Mouse (Mus musculus) cortical plate, adult 2 months (tissue): ENCODE data around the gene Gm10318. TPM values are rescaled to one million over a fixed set of nuclear protein-coding genes. Genes with fewer than 3 reads are reported as not detected.

Experiments
- H3K27ac ChIP-seq: fragments of 200-500 bp; 2 replicates; pipeline ENCODE4 v1.5.1; 2012; ENCODE audit warnings: low read length, control low read depth, inconsistent platforms; ENCODE audit not compliant: insufficient read depth
- H3K4me1 ChIP-seq: fragments of 200-500 bp; 2 replicates; pipeline ENCODE4 v1.6.1; 2011; ENCODE audit warnings: low read length; ENCODE audit not compliant: control insufficient read depth, insufficient read depth
- H3K4me3 ChIP-seq: fragments of 200-500 bp; 2 replicates; pipeline ENCODE4 v1.5.1; 2011; ENCODE audit warnings: mild to moderate bottlenecking, low read length, control low read depth; ENCODE audit not compliant: insufficient read depth
- CTCF ChIP-seq: fragments of 200-500 bp; IDR thresholded peaks from 2 replicates; pipeline ENCODE4 v1.5.1; 2011; ENCODE audit warnings: mild to moderate bottlenecking, control low read depth, low read length; ENCODE audit not compliant: insufficient read depth; ENCODE audit errors: extremely low read depth
- POLR2A ChIP-seq: fragments of 200-500 bp; IDR thresholded peaks from 2 replicates; pipeline ENCODE4 v1.6.1; 2011; ENCODE audit warnings: mild to moderate bottlenecking, low read length, control low read depth; ENCODE audit not compliant: insufficient read depth; ENCODE audit errors: extremely low read depth
- polyA plus RNA-seq: library from polyadenylated mRNA; depleted of rRNA; stranded (reverse); fragments of >200 nt; gene quantifications from 2 replicates; pipeline ENCODE4 v1.2.3, GENCODE M21; 2012; rRNA removed

The Gm10318 gene
- polyA plus RNA-seq, 1 experiment, result 0.15 TPM

DNA sequence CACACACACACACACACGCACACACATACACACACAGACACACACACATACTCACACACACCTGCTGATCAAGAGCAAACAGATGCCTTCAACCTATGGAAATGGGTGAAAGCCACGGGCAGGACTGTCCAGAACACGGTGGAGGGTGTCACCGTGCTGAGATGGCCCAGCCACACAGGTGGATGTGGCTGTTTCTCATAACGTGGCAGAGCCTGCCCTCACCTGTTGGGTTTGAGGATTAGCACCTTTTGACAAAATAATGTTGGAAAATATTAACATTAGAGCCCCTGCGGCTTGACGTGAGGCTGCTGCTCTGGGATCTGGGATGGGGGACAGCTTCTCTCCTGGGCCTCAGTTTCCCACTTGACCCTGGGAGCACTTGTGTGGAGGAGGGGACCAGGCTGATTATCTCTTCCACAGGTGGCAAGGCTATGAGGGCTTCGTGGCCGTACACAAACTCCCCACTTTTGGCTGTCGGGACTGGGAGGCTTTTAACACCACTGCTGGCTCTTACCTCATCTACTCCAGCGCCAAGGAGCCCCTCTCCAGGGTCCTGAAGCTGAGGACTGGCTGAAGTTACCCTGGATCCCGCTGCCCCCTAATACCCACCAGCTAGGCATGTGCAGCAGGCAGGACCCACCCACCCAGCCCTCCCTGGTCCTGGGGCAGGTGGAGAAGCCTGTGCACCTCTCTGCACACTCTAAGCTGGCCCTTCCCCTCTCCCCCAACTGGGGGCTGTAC lies 33.5 kb downstream of the Gm10318 start:
- Histone ChIP-seq H3K4me3 (no peak overlapping the region), H3K4me1 (no peaks in the 10 kb centered on the region), H3K27ac (no peak overlapping the region)
- TF ChIP-seq CTCF, result peak; percentile 43
- TF ChIP-seq POLR2A, result no peak

DNA sequence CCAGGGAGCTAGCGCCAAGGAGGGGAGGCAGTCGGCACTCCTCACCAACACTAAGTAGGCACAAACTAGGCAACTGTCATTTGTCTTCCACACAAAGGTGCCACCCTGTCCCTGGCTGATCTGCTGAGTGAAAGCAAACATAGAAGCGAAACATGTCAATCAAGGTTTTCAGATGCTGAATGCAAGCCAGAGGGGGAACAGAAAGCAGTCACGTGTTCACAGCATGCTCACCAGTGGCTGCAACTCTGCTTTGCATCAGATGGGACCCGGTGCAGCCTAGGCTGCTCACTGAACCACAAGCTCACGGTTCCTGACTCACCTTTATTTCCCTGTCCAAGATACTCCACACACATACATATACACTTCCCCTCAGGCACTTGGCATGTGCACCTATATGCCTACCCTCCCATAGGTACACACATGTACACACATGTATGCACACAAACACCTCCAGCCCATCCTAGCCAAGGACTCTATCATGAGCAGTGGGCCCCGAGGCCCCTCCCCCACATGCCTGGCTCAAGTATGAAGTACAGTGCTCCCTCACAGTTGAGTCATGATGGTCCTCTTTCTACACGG lies 38.4 kb downstream of the Gm10318 start:
- Histone ChIP-seq H3K27ac (no peak overlapping the region), H3K4me3 (no peak overlapping the region), H3K4me1 (no peaks in the 10 kb centered on the region)
- TF ChIP-seq CTCF (no peak), POLR2A (no peak)

DNA sequence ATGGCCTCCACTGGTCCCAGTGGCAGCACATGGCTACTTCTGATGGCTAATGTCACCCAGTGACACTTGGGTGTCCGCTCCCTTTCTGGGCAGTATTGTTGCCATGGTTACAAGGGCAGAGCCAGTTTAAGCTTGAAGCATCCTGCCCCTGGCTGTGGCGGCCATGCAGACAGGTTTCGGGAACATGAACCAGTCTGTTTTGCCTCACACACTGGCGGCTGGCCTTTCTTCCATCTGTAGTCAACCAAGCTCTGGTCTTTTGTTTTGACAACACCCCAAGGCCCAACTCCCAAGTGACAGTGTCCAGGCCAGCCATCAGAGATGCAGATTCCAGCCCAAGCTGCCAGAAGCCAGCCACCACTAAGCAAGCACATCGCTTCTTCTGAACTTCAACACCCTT lies 42.9 kb downstream of the Gm10318 start:
- H3K4me1 ChIP-seq, result no peaks in the 10 kb centered on the region
- TF ChIP-seq CTCF, result no peak
- TF ChIP-seq POLR2A, result no peak
- H3K4me3 ChIP-seq, result no peak overlapping the region
- no peak overlapping the region for H3K27ac ChIP-seq

DNA sequence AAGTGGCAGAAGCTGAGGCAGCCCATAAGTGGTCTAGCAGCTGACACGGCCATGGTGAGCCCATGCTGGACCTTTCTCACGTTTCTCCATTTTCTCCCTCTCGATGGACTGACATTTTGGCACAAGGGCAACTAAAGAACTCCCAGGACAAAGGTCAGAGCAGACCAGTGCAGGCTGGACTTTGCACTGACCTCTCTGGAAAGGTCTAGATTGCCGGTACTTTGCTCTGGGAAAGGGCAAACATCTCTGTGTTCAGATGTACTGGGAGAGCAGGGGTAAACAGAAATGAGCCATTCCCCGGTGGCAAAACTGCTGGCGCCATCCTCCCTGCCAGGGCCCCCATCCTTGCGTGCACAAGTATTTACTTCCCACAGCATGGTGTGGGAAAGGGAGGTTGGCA lies 47.5 kb downstream of the Gm10318 start:
- no peak overlapping the region for H3K27ac ChIP-seq
- H3K4me1 ChIP-seq, result no peaks in the 10 kb centered on the region
- H3K4me3 ChIP-seq, result no peak overlapping the region
- no peak for TF ChIP-seq CTCF
- no peak for TF ChIP-seq POLR2A

DNA sequence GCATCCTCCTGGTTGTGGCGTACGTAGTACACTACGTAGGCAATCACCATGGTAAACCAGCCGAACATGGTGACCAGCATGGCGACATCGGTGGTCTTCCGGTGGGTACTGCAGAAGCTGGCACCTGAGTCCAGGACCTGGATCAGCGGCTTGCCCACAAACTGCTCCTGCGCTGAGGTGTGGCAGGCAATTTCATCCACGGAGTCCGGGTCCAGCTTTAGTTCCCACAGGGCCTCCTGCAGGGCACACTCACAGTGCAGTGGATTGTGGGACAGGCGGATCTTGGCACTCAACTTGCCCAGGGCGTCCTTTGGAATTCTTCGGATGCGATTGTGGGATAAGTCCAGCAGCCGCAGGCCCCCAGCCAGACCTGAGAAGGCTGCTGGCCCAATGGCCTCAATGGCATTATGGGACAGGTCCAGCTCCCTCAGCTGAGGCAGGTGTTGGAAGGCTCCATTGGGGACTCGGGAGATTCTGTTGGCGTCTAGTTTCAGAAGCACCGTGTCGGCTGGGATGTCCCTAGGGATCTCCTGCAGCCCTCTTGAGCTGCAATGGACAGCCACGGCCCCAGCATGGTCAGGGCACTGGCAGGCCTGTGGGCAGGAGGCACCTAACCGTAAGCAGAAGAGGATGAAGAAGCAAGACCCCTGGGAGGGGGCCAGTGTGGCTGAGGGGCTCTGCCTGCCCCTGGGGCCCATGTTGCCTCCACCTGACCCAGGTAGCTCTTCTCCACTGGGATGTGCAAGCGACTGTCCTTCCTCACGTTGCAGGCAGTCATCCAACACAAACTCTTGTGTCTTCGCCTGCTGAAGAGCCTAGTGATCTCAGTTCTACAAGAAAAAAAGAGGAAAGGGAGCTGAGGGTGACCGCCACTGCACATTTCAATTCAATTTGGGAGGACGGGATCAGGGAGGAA lies 48.5 kb downstream of the Gm10318 start:
- H3K4me1 ChIP-seq, result no peaks in the 10 kb centered on the region
- peak overlapping the region; percentile 70 for H3K4me3 ChIP-seq
- no peak for TF ChIP-seq POLR2A
- TF ChIP-seq CTCF, result no peak
- H3K27ac ChIP-seq, result no peak overlapping the region

DNA sequence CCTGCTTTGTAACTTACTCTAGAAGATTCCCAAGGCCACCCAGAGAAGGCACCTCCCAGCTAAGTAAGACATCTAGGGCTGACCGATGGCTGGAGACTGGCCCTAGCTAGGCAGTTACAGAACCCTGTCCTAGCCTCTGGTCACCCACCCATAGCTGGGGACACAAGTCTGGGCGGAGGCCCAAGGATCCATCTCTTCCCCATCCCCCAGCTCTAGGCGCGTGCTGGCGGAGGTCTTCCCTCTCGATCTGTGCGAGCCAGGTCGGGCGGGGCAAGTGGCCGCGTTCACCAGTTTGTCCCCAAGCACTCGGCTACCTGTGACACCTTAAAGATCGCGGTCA lies 49.2 kb downstream of the Gm10318 start:
- TF ChIP-seq CTCF (no peak), POLR2A (no peak)
- no peaks in the 10 kb centered on the region for H3K4me1 ChIP-seq
- H3K27ac ChIP-seq, result no peak overlapping the region
- H3K4me3 ChIP-seq, result peak overlapping the region; percentile 70

DNA sequence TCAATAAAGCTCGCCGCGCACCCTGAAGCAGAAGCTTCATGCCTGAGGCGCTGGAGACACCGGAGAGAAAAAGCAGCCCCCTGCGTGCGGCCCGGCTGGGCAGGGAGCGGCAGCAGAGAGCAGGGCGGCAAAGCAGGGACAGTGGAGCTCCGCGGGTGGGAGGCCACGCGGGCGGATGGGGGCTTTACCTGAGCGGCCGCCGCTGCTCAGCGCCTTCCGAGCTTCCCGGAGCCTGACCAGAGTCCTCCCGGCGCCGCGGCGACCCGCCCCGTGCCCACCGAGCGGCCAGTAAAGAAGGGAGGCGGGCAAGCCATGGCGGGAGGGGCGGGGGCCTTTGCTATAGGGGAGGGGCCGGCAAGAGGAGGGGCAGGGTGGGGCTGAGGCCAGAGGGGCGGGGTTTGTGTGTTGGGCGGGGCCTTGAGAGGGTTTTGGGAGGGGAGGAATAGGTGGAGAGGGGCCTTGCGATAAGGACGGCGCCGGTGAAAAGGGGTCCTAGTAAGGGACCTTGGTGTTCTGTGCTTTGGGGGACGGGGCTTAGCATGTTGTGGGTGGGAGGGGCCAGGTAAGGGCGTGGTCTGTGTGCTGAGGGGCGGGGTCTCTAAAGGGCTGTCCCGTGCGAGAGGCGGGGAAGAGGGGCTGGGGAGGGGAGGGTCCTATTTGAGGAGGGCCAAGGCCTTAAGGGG lies 49.7 kb downstream of the Gm10318 start, which contains the start of gene Lrrc3:
Gene Lrrc3, minus strand, starts transcription at position 326 of the 683 bp plus-strand sequence.
- Histone ChIP-seq H3K4me1 (no peaks in the 10 kb centered on the region), H3K27ac (no peak within 1 kb of the TSS), H3K4me3 (peak within 1 kb of the TSS; percentile 70)
- TF ChIP-seq POLR2A (no peak), CTCF (no peak)

DNA sequence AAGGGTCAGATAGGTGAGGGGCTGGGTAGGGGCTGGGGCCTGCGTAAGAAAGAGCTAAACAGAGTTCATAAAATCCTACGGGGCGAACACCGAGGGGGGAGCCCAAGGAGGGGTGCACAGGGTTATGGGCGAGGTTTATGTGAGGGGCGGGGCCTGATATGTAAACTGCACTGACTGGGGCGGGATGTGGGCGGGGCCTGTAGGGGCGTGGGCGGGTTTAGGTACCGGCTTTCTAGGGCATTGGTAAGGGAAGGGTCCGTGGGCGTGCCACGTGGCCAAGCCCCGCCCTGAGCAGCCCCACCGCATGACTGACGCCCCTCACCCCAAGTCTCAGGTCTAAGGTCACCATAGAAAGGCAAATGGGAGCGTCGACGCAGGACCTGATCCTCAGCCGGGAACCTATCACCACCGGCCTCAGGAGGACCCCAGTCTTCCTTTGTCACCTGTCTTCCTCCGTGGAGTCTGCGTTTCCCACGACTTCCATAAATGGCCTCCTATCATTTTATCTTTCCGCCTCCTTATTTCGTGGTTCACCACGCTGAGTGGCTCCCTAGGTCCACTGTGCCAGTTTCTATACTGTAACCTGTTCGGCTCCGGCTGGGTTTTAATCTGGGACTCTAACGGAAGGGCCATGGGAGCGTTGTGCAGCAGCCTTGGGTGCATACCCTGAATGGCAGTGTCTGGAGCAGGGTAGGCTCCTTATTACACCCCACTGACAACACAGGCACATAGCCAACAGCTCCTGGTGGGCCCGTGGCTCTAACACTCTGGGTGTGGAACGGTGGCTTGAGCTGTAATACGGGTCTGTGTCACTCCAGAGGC lies 50.4 kb downstream of the Gm10318 start:
- Histone ChIP-seq H3K27ac (no peak overlapping the region), H3K4me1 (no peaks in the 10 kb centered on the region), H3K4me3 (peak overlapping the region; percentile 70)
- 0 out of 2 replicates have a peak, but pooled peaks have one; percentile 32 for TF ChIP-seq POLR2A
- TF ChIP-seq CTCF, result no peak

Other genes starting within 250 kb of the Gm10318 start
- gene Sumo3, start 246.8 kb upstream of the Gm10318 start, polyA plus RNA-seq, result 270 and 272 TPM in 2 replicates
- 9.3 TPM in 1 of 2 replicates, not detected in the other for gene Gm49325, start 246.7 kb upstream of the Gm10318 start, polyA plus RNA-seq
- 38.8 and 40.7 TPM in 2 replicates for gene Ube2g2, start 230.6 kb upstream of the Gm10318 start, polyA plus RNA-seq
- gene Tspear, start 166.3 kb upstream of the Gm10318 start, polyA plus RNA-seq, result 0.29 TPM in 1 of 2 replicates, not detected in the other
- not detected in 2 replicates for gene Gm19402, start 162.1 kb upstream of the Gm10318 start, polyA plus RNA-seq
- gene Gm9508, start 155.6 kb upstream of the Gm10318 start, polyA plus RNA-seq, result not detected in 2 replicates
- gene Gm10272, start 146.2 kb upstream of the Gm10318 start, polyA plus RNA-seq, result not detected in 2 replicates
- gene Gm10024, start 141.4 kb upstream of the Gm10318 start, polyA plus RNA-seq, result not detected in 2 replicates
- not detected in 2 replicates for gene Gm10142, start 137.1 kb upstream of the Gm10318 start, polyA plus RNA-seq
- gene Krtap12-1, start 132.3 kb upstream of the Gm10318 start, polyA plus RNA-seq, result not detected in 2 replicates
- gene Gm10100, start 126.4 kb upstream of the Gm10318 start, polyA plus RNA-seq, result not detected in 2 replicates
- gene Gm18596, start 110.2 kb upstream of the Gm10318 start, polyA plus RNA-seq, result not detected in 2 replicates
- gene Gm9736, start 101.5 kb upstream of the Gm10318 start, polyA plus RNA-seq, result not detected in 2 replicates
- not detected in 2 replicates for gene Gm3233, start 93.2 kb upstream of the Gm10318 start, polyA plus RNA-seq
- gene Gm3238, start 81.5 kb upstream of the Gm10318 start, polyA plus RNA-seq, result not detected in 2 replicates
- not detected in 2 replicates for gene Gm7138, start 75.9 kb upstream of the Gm10318 start, polyA plus RNA-seq
- gene Gm3250, start 70.3 kb upstream of the Gm10318 start, polyA plus RNA-seq, result not detected in 2 replicates
- not detected in 2 replicates for gene Gm7137, start 64.7 kb upstream of the Gm10318 start, polyA plus RNA-seq
- not detected in 2 replicates for gene Gm9639, start 57.8 kb upstream of the Gm10318 start, polyA plus RNA-seq
- not detected in 2 replicates for gene Gm19668, start 53.7 kb upstream of the Gm10318 start, polyA plus RNA-seq
- not detected in 2 replicates for gene Gm9507, start 41.0 kb upstream of the Gm10318 start, polyA plus RNA-seq
- not detected in 2 replicates for gene Gm2696, start 38.2 kb upstream of the Gm10318 start, polyA plus RNA-seq
- gene Krtap10-4, start 25.8 kb upstream of the Gm10318 start, polyA plus RNA-seq, result not detected in 2 replicates
- gene Krtap10-10, start 16.9 kb upstream of the Gm10318 start, polyA plus RNA-seq, result not detected in 2 replicates
- not detected in 2 replicates for gene Gm36176, start 6.1 kb upstream of the Gm10318 start, polyA plus RNA-seq
- gene Gm3285, start 9.1 kb downstream of the Gm10318 start, polyA plus RNA-seq, result not detected in 2 replicates
- gene Lrrc3, start 49.7 kb downstream of the Gm10318 start, polyA plus RNA-seq, result 7.3 and 7.7 TPM in 2 replicates
- 30.8 and 32.0 TPM in 2 replicates for gene Trpm2, start 117.7 kb downstream of the Gm10318 start, polyA plus RNA-seq
- gene 1810043G02Rik, start 125.7 kb downstream of the Gm10318 start, polyA plus RNA-seq, result 74.0 and 74.4 TPM in 2 replicates
- gene Pfkl, start 157.2 kb downstream of the Gm10318 start, polyA plus RNA-seq, result 158 and 186 TPM in 2 replicates
- gene Dnmt3l, start 189.1 kb downstream of the Gm10318 start, polyA plus RNA-seq, result 0.13 and 0.38 TPM in 2 replicates
- 0.32 and 0.65 TPM in 2 replicates for gene Aire, start 190.8 kb downstream of the Gm10318 start, polyA plus RNA-seq
- gene Icosl, start 216.4 kb downstream of the Gm10318 start, polyA plus RNA-seq, result 5.3 and 6.3 TPM in 2 replicates